Comparison of ENCODE assay signal across 24 mouse cellular contexts in genomic region chr16:91859958-91860357, GRCm38 (mm10).
DNase-seq lines count a peak whose midpoint lies in the region; ATAC-seq and TF ChIP-seq lines count a peak whose summit lies in the region.
"Had no signal": no experiment of that assay in that cellular context is flagged by ENCODE, and none has a peak within 500 bp of the region (broad histone marks: within the 10 kb centered on the region; RNA-seq: fewer than 3 reads in every experiment).

No protein-coding gene starts in this region.

- no peak for ATAC-seq in heart, embryonic 15.5 days (replicated peaks; ENCODE audit: insufficient number of reproducible peaks, insufficient read depth, low FRiP score, low read depth)
- no peak for ATAC-seq in kidney, postnatal 0 days (replicated peaks; ENCODE audit: low FRiP score, low read depth)
- ATAC-seq in kidney, embryonic 16.5 days (ENCODE audit: low FRiP score, low TSS enrichment) = no peak

- peak overlapping the region; percentile 27; the same call in 1 of the 2 replicates for H3K27ac ChIP-seq in heart, embryonic 15.5 days
- H3K27ac ChIP-seq in heart, embryonic 10.5 days = no peak overlapping the region
- 0 out of 2 replicates have a peak overlapping the region, but pooled peaks have one; percentile 54 for H3K27ac ChIP-seq in kidney, postnatal 0 days
- H3K27ac ChIP-seq in kidney, embryonic 16.5 days (ENCODE audit: low read length) = no peak overlapping the region
- H3K27ac ChIP-seq in brown adipose tissue, adult 24 weeks (replicated peaks; ENCODE audit: low read depth, low read length) = 0 out of 2 replicates have a peak overlapping the region, but pooled peaks have one; percentile 21

- H3K4me1 ChIP-seq in heart, embryonic 15.5 days (replicated peaks) = peaks cover 30% of the 10 kb centered on the region
- H3K4me1 ChIP-seq in heart, embryonic 10.5 days = peaks cover 42% of the 10 kb centered on the region
- H3K4me1 ChIP-seq in kidney, postnatal 0 days (replicated peaks; ENCODE audit: insufficient read depth, low read length) = peaks cover 28% of the 10 kb centered on the region
- peaks cover 41% of the 10 kb centered on the region for H3K4me1 ChIP-seq in kidney, embryonic 16.5 days (ENCODE audit: insufficient read depth, low read length)
- peaks cover 15% of the 10 kb centered on the region for H3K4me1 ChIP-seq in brown adipose tissue, adult 24 weeks (ENCODE audit: control insufficient read depth, insufficient read depth, insufficient read length, low read length)

- DNase-seq in heart, embryonic 10.5 days (ENCODE audit: low spot score) = no peak
- DNase-seq in kidney, postnatal 0 days (ENCODE audit: low spot score) = no peak
- DNase-seq in adipocyte (ENCODE audit: low spot score) = peak; percentile 73
- DNase-seq in thymus, adult 18-20 months = no peak
- no peak for DNase-seq in ovary, postnatal 10 days (ENCODE audit: low spot score)
- DNase-seq: adrenal gland, adult 2 months; B cell, adult 2 months; cerebellum, adult 11 months; embryo, embryonic 11 days; forebrain, postnatal 0 days; gastrocnemius, postnatal 10 days; layer of hippocampus, adult 9-11 months; liver, embryonic 13.5 days; lung, adult 18-20 months; lung, postnatal 4 days; midbrain, embryonic 14.5 days; thymus, postnatal 14 days had no signal

- no peak overlapping the region for H3K4me2 ChIP-seq in heart, embryonic 15.5 days
- H3K4me2 ChIP-seq in kidney, postnatal 0 days (ENCODE audit: low read length) = no peak overlapping the region
- H3K4me2 ChIP-seq in kidney, embryonic 16.5 days (replicated peaks; ENCODE audit: low read depth, low read length) = no peak overlapping the region
- H3K4me2 ChIP-seq: embryonic facial prominence, embryonic 12.5 days; liver, embryonic 13.5 days had no signal

- H3K4me3 ChIP-seq in heart, embryonic 15.5 days = no peak overlapping the region
- no peak overlapping the region for H3K4me3 ChIP-seq in heart, embryonic 10.5 days
- H3K4me3 ChIP-seq in kidney, postnatal 0 days (replicated peaks; ENCODE audit: low read depth, low read length) = no peak overlapping the region
- H3K4me3 ChIP-seq in kidney, embryonic 16.5 days (ENCODE audit: low read length) = no peak overlapping the region
- H3K4me3 ChIP-seq in brown adipose tissue, adult 24 weeks (ENCODE audit: insufficient read depth, low read depth, low read length) = no peak overlapping the region
- H3K4me3 ChIP-seq: embryonic facial prominence, embryonic 12.5 days; intestine, embryonic 15.5 days; limb, embryonic 12.5 days; liver, embryonic 13.5 days; megakaryocyte, embryonic 14.5 days had no signal

- H3K27me3 ChIP-seq in heart, embryonic 15.5 days = no peaks in the 10 kb centered on the region
- H3K27me3 ChIP-seq in heart, embryonic 10.5 days (ENCODE audit: insufficient read depth, poor library complexity, severe bottlenecking) = no peaks in the 10 kb centered on the region
- H3K27me3 ChIP-seq in kidney, postnatal 0 days (ENCODE audit: insufficient read depth, low read length) = no peaks in the 10 kb centered on the region
- H3K27me3 ChIP-seq in kidney, embryonic 16.5 days (ENCODE audit: insufficient read depth, low read length) = no peaks in the 10 kb centered on the region
- H3K27me3 ChIP-seq: embryonic facial prominence, embryonic 12.5 days; intestine, embryonic 15.5 days; limb, embryonic 12.5 days; liver, embryonic 13.5 days had no signal

- no peaks in the 10 kb centered on the region for H3K9me3 ChIP-seq in heart, embryonic 15.5 days (replicated peaks)
- H3K9me3 ChIP-seq in heart, embryonic 10.5 days = no peaks in the 10 kb centered on the region
- H3K9me3 ChIP-seq in kidney, postnatal 0 days (replicated peaks; ENCODE audit: low read length) = no peaks in the 10 kb centered on the region
- no peaks in the 10 kb centered on the region for H3K9me3 ChIP-seq in kidney, embryonic 16.5 days (ENCODE audit: low read length)
- H3K9me3 ChIP-seq: embryonic facial prominence, embryonic 12.5 days; intestine, embryonic 15.5 days; limb, embryonic 12.5 days; liver, embryonic 13.5 days; megakaryocyte, embryonic 14.5 days had no signal

- TF ChIP-seq CTCF in kidney, postnatal 0 days (IDR thresholded peaks at IDR 0.05; ENCODE audit: low read depth) = no peak

- no peak overlapping the region for H3K9ac ChIP-seq in heart, embryonic 15.5 days
- H3K9ac ChIP-seq in kidney, postnatal 0 days (ENCODE audit: low read depth, low read length) = no peak overlapping the region
- no peak overlapping the region for H3K9ac ChIP-seq in kidney, embryonic 16.5 days (replicated peaks; ENCODE audit: low read length)
- H3K9ac ChIP-seq: embryonic facial prominence, embryonic 12.5 days; forebrain, postnatal 0 days; intestine, embryonic 15.5 days; limb, embryonic 12.5 days; liver, embryonic 13.5 days had no signal

- WGBS in heart, embryonic 15.5 days = 83% methylated on average over 8 of the region's 8 CpGs
- 89% methylated on average over 8 of the region's 8 CpGs for WGBS in heart, embryonic 10.5 days
- WGBS in kidney, postnatal 0 days = 71% methylated on average over 8 of the region's 8 CpGs
- 76% methylated on average over 8 of the region's 8 CpGs for WGBS in kidney, embryonic 16.5 days

- peaks cover 30% of the 10 kb centered on the region for H3K36me3 ChIP-seq in heart, embryonic 15.5 days
- H3K36me3 ChIP-seq in heart, embryonic 10.5 days = peaks cover 53% of the 10 kb centered on the region
- H3K36me3 ChIP-seq in kidney, postnatal 0 days (ENCODE audit: insufficient read depth, low read length) = peaks cover 29% of the 10 kb centered on the region; the same call in 1 of the 2 replicates
- peaks cover 8% of the 10 kb centered on the region for H3K36me3 ChIP-seq in kidney, embryonic 16.5 days (ENCODE audit: insufficient read depth, low read length)
- H3K36me3 ChIP-seq: intestine, embryonic 15.5 days had no signal

Comparison
In these comparisons a context has a peak if more than half of its experiments do, and no peak if none do; other contexts are left out.
1. H3K27ac ChIP-seq: peak in heart, embryonic 15.5 days (single experiment), kidney, postnatal 0 days (single experiment) and brown adipose tissue, adult 24 weeks (single experiment); none in heart, embryonic 10.5 days (single experiment) and kidney, embryonic 16.5 days (single experiment).